Mouse (Mus musculus) cerebellum, adult 2 months (tissue): Measurements from ENCODE around the gene Spata3.

Experiments used
- CTCF ChIP-seq: fragments of 200-500 bp; IDR thresholded peaks from 2 replicates; pipeline ENCODE4 v1.5.1; 2011; ENCODE audit warnings: low read depth, mild to moderate bottlenecking, control low read depth, low read length, moderate library complexity, borderline replicate concordance; ENCODE audit not compliant: insufficient read depth
- POLR2A ChIP-seq: fragments of 200-500 bp; IDR thresholded peaks from 2 replicates; pipeline ENCODE4 v1.6.1; 2011; ENCODE audit warnings: low read length, control low read depth, borderline replicate concordance; ENCODE audit not compliant: insufficient read depth

DNA sequence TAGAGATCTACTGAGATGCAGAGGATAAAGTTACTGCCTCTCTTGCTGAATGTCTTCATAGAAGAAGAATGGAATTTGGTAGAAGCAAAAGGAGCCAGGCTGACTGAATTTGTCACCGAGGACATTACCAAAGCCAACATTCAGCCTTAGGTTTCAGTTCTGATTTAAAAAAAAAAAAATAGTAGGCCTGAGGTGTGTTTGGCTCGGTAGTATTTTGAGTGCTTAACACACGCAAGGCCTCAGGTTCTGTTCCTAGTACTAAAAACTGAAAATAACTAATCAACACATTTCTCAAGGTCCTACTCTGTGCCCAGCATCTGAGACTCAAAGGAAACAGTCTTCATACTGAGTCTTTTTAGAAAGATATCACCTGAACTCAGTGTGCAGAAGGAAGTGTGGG, 45.5 kb upstream of the Spata3 start:
- no peak for TF ChIP-seq POLR2A
- TF ChIP-seq CTCF: no peak
